Mouse (Mus musculus): ENCODE results near the gene Siah1a.

GRCm38 (mm10) chr8:86762806-86763205 is 17.1 kb upstream of the Siah1a start:
- TF ChIP-seq CTCF (IDR thresholded peaks at IDR 0.05; ENCODE audit: control insufficient read depth, insufficient read depth, insufficient replicate concordance, low read depth, low read length) (no peak), POLR2A (IDR thresholded peaks at IDR 0.05; ENCODE audit: control insufficient read depth, low read depth, low read length) (no peak)

Data from testis, adult 2 months (tissue).